Mouse (Mus musculus) adrenal gland, postnatal 0 days (tissue): Measurements from ENCODE around the gene Mfsd4b3. TPM values are rescaled to one million over a fixed set of nuclear protein-coding genes. Genes with fewer than 3 reads are reported as not detected.

ENCODE experiments used
- polyA plus RNA-seq: library from polyadenylated mRNA; unstranded; fragments of >200 nt; fragmentation: Nextera tagmentation; extraction: Ambion mirVana; gene quantifications from 2 replicates; pipeline ENCODE4 v1.2.1, GENCODE M21; 2015

Mfsd4b3 gene
- polyA plus RNA-seq = 2.1 and 3.8 TPM in 2 replicates

GRCm38 (mm10) chr10:39959761-39960440 lies at the start of gene Mfsd4b3:
Gene Mfsd4b3 (minus strand): TSS chr10:39960153.

GRCm38 (mm10) chr10:39986466-39986865 lies 26.5 kb upstream of the Mfsd4b3 start, which contains the start of gene Mfsd4b5:
Gene Mfsd4b5 (minus strand): TSS chr10:39986646.

GRCm38 (mm10) chr10:39926616-39927139 lies 33.3 kb downstream of the Mfsd4b3 start, which contains the start of gene Mfsd4b2:
Gene Mfsd4b2 (minus strand): TSS chr10:39926923.

GRCm38 (mm10) chr10:39898874-39899371 lies 61.0 kb downstream of the Mfsd4b3 start, which contains the start of gene Mfsd4b4:
Gene Mfsd4b4 (minus strand): TSS chr10:39899238.

Other genes with a start within 250 kb of the Mfsd4b3 start
- gene Rev3l, start 228.0 kb downstream of the Mfsd4b3 start, polyA plus RNA-seq = 7.1 and 8.8 TPM in 2 replicates
- gene Mfsd4b4, start 60.9 kb downstream of the Mfsd4b3 start, polyA plus RNA-seq = 4.6 and 6.9 TPM in 2 replicates
- gene Mfsd4b2, start 33.2 kb downstream of the Mfsd4b3 start, polyA plus RNA-seq = not detected in 2 replicates
- gene Mfsd4b5, start 26.5 kb upstream of the Mfsd4b3 start, polyA plus RNA-seq = 0.05 and 0.22 TPM in 2 replicates
- gene Mfsd4b1, start 65.1 kb upstream of the Mfsd4b3 start, polyA plus RNA-seq = 0.26 and 0.35 TPM in 2 replicates
- 6.0 and 7.9 TPM in 2 replicates for gene Slc16a10, start 182.1 kb upstream of the Mfsd4b3 start, polyA plus RNA-seq